Mouse (Mus musculus) cerebellum, adult 8-10 months (tissue): ENCODE data around the gene Nhsl2.
"Not testable (repeated sequence)": the region's sequence is repeated elsewhere in the genome, so short reads cannot be mapped to it uniquely, and the experiment has no call there.

Experiments
- DNase-seq: peaks from one replicate; pipeline ENCODE4 v3.0.0; 2022

Nhsl2 gene

GRCm38 (mm10) chrX:101849281-101849821, at the start of gene Nhsl2:
Gene Nhsl2 (plus strand): TSS chrX:101849385.
- peak; percentile 55 for DNase-seq

- peak; percentile 31 for DNase-seq
These were observed 43.7 kb upstream of the Nhsl2 start for GRCm38 (mm10) chrX:101805512-101805911.

GRCm38 (mm10) chrX:101811750-101812149, 37.4 kb upstream of the Nhsl2 start:
- no peak for DNase-seq

GRCm38 (mm10) chrX:101819163-101819562, 30.0 kb upstream of the Nhsl2 start:
- peak; percentile 6 for DNase-seq

- DNase-seq, result not testable (repeated sequence)
These were observed 29.2 kb upstream of the Nhsl2 start for GRCm38 (mm10) chrX:101819980-101820379.

- no peak for DNase-seq
These were observed 1.9 kb upstream of the Nhsl2 start for GRCm38 (mm10) chrX:101847191-101847795.

- peak; percentile 35 for DNase-seq
These were observed 841 bp downstream of the Nhsl2 start for GRCm38 (mm10) chrX:101849901-101850551.

GRCm38 (mm10) chrX:101851566-101852354, 2.6 kb downstream of the Nhsl2 start:
- peak; percentile 52 for DNase-seq

- no peak for DNase-seq
These were observed 14.6 kb downstream of the Nhsl2 start for GRCm38 (mm10) chrX:101863666-101864378.

- DNase-seq, result no peak
These were observed 15.6 kb downstream of the Nhsl2 start for GRCm38 (mm10) chrX:101864788-101865187.

GRCm38 (mm10) chrX:101874147-101874546, 25.0 kb downstream of the Nhsl2 start:
- DNase-seq, result no peak

- DNase-seq, result no peak
These were observed 25.7 kb downstream of the Nhsl2 start for GRCm38 (mm10) chrX:101874901-101875300.

GRCm38 (mm10) chrX:101876136-101876535, 27.0 kb downstream of the Nhsl2 start:
- no peak for DNase-seq

- DNase-seq, result no peak
These were observed 28.7 kb downstream of the Nhsl2 start for GRCm38 (mm10) chrX:101877840-101878239.

- no peak for DNase-seq
These were observed 29.4 kb downstream of the Nhsl2 start for GRCm38 (mm10) chrX:101878546-101878945.

- DNase-seq, result no peak
These were observed 33.1 kb downstream of the Nhsl2 start for GRCm38 (mm10) chrX:101882141-101882751.

- no peak for DNase-seq
These were observed 40.2 kb downstream of the Nhsl2 start for GRCm38 (mm10) chrX:101889384-101889783.

GRCm38 (mm10) chrX:101889813-101890469, 40.8 kb downstream of the Nhsl2 start:
- DNase-seq, result peak; percentile 85

- DNase-seq, result no peak
These were observed 44.6 kb downstream of the Nhsl2 start for GRCm38 (mm10) chrX:101893796-101894195.

- peak; percentile 79 for DNase-seq
These were observed 49.2 kb downstream of the Nhsl2 start for GRCm38 (mm10) chrX:101898341-101898740.

- DNase-seq, result peak; percentile 37
These were observed 52.8 kb downstream of the Nhsl2 start for GRCm38 (mm10) chrX:101901806-101902490.
